Mouse (Mus musculus) fibroblast of lung, adult 2 months (primary cell): ENCODE data around the gene Rita1.

Experiments
- DNase-seq: peaks from one replicate; pipeline ENCODE4 v3.0.0-alpha.2; 2011; ENCODE audit warnings: low read depth

Gene Rita1

GRCm38 (mm10) chr5:120627515-120628300 is 15.3 kb upstream of the Rita1 start:
- DNase-seq: no peak

GRCm38 (mm10) chr5:120626399-120626798 is 14.0 kb upstream of the Rita1 start:
- no peak for DNase-seq

GRCm38 (mm10) chr5:120624427-120624826 is 12.0 kb upstream of the Rita1 start:
- DNase-seq: no peak

- no peak for DNase-seq
Observed at GRCm38 (mm10) chr5:120622198-120622851, 9.9 kb upstream of the Rita1 start.

- no peak for DNase-seq
Observed at GRCm38 (mm10) chr5:120621846-120622197, 9.4 kb upstream of the Rita1 start.

GRCm38 (mm10) chr5:120621078-120621765 is 8.8 kb upstream of the Rita1 start:
- no peak for DNase-seq

GRCm38 (mm10) chr5:120620375-120621077 is 8.1 kb upstream of the Rita1 start:
- DNase-seq: no peak

- DNase-seq: no peak
Observed at GRCm38 (mm10) chr5:120619201-120619600, 6.8 kb upstream of the Rita1 start.

GRCm38 (mm10) chr5:120618778-120619177 is 6.4 kb upstream of the Rita1 start:
- no peak for DNase-seq

- no peak for DNase-seq
Observed at GRCm38 (mm10) chr5:120615903-120616302, 3.5 kb upstream of the Rita1 start.

- peak; percentile 99 for DNase-seq
Observed at GRCm38 (mm10) chr5:120612822-120613604, 624 bp upstream of the Rita1 start.

- DNase-seq: no peak
Observed at GRCm38 (mm10) chr5:120611416-120611815, 973 bp downstream of the Rita1 start.

- DNase-seq: no peak
Observed at GRCm38 (mm10) chr5:120610906-120611305, 1.5 kb downstream of the Rita1 start.

GRCm38 (mm10) chr5:120609246-120609775 is 3.1 kb downstream of the Rita1 start:
- no peak for DNase-seq

- no peak for DNase-seq
Observed at GRCm38 (mm10) chr5:120607335-120607734, 5.1 kb downstream of the Rita1 start.

GRCm38 (mm10) chr5:120606590-120607200 is 5.7 kb downstream of the Rita1 start:
- no peak for DNase-seq

- DNase-seq: peak; percentile 76
Observed at GRCm38 (mm10) chr5:120605688-120606087, 6.7 kb downstream of the Rita1 start.

GRCm38 (mm10) chr5:120605241-120605661 is 7.1 kb downstream of the Rita1 start:
- DNase-seq: no peak

- no peak for DNase-seq
Observed at GRCm38 (mm10) chr5:120604839-120605238, 7.5 kb downstream of the Rita1 start.

- no peak for DNase-seq
Observed at GRCm38 (mm10) chr5:120603515-120603914, 8.9 kb downstream of the Rita1 start.

- no peak for DNase-seq
Observed at GRCm38 (mm10) chr5:120602210-120602609, 10.2 kb downstream of the Rita1 start.
